Mouse (Mus musculus) thymus, adult 2 months (tissue): ENCODE results near the gene Ppp1r14a. TPM values are rescaled to one million over a fixed set of nuclear protein-coding genes. Genes with fewer than 3 reads are reported as not detected.
A peak's percentile ranks its signal among the peaks of the same experiment; 100 is the strongest.

Experiments
- DNase-seq: peaks from one replicate; pipeline ENCODE4 v3.0.0; 2021
- H3K27ac ChIP-seq: fragments of 200-500 bp; 2 replicates; pipeline ENCODE4 v1.5.1; 2012; ENCODE audit warnings: low read length, control low read depth; ENCODE audit not compliant: control insufficient read depth, insufficient read depth
- H3K27me3 ChIP-seq: fragments of 200-500 bp; 2 replicates; pipeline ENCODE4 v1.6.1; 2012; ENCODE audit warnings: mild to moderate bottlenecking, low read length, moderate library complexity, mixed read lengths; ENCODE audit not compliant: control insufficient read depth, insufficient read depth
- H3K36me3 ChIP-seq: fragments of 200-500 bp; 2 replicates; pipeline ENCODE4 v1.6.1; 2012; ENCODE audit warnings: mild to moderate bottlenecking, low read length, moderate library complexity; ENCODE audit not compliant: control insufficient read depth, insufficient read depth
- H3K4me1 ChIP-seq: fragments of 200-500 bp; replicated peaks from 2 replicates; pipeline ENCODE4 v1.6.1; 2012; ENCODE audit warnings: low read length; ENCODE audit not compliant: control insufficient read depth, insufficient read depth
- H3K4me3 ChIP-seq: fragments of 200-500 bp; 2 replicates; pipeline ENCODE4 v1.5.1; 2012; ENCODE audit warnings: mild to moderate bottlenecking, low read length, control low read depth, moderate library complexity; ENCODE audit not compliant: control insufficient read depth, insufficient read depth
- CTCF ChIP-seq: fragments of 200-500 bp; IDR thresholded peaks from 2 replicates; pipeline ENCODE4 v1.5.1; 2012; ENCODE audit warnings: mild to moderate bottlenecking, control low read depth, low read length, moderate library complexity, borderline replicate concordance; ENCODE audit not compliant: control insufficient read depth, poor library complexity, insufficient read depth; ENCODE audit errors: extremely low read depth
- POLR2A ChIP-seq: fragments of 200-500 bp; IDR thresholded peaks from 2 replicates; pipeline ENCODE4 v1.6.1; 2012; ENCODE audit warnings: mild to moderate bottlenecking, low read length, control low read depth, moderate library complexity; ENCODE audit not compliant: control insufficient read depth, poor library complexity, insufficient read depth; ENCODE audit errors: extremely low read depth
- WGBS: fragments of 180-500 bp; shearing (Covaris S2); methylation state at CpG from one replicate; pipeline ENCODE4 v1.1.7; 2018; 5-methylcytosine and 5-hydroxymethylcytosine counted together
- polyA plus RNA-seq: library from polyadenylated mRNA; depleted of rRNA; stranded (reverse); fragments of >200 nt; gene quantifications from 2 replicates; pipeline ENCODE4 v1.2.3, GENCODE M21; 2012

Ppp1r14a gene
- polyA plus RNA-seq, 1 experiment = 5.8 TPM

DNA sequence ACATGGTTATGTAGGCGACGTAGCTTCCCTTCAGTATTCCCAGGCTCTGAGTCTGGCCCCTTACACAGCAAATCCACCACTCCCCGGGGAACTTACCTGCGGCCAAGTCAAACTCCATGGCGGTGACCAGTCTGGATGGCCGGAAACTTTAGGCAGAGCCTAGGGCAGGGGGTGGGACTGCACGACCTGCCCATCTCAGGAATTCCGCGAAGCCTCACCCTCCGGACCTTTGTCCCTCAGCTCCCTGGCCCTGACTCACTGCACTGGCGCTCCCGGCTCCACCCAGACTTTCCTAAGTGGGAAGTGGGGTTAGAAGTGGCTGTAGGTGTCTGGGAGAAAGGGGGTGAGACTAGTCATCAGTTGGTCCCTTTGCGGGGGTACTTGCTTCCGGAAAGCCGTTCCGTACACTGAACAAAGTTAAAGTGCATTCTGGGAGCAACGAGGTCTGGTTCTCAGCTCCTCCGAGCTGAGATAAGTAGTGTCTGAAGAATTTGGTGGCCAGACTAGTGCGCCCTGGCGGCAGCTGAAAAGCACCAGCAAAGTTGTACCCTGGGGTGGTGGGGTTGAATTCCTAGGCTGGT lies 40.8 kb upstream of the Ppp1r14a start, which contains the start of gene 2200002D01Rik:
Gene 2200002D01Rik, minus strand, starts transcription at position 206 of the 581 bp plus-strand sequence.
- Histone ChIP-seq H3K4me1 (peaks cover 42% of the 10 kb centered on the region), H3K4me3 (peak within 1 kb of the TSS; percentile 46), H3K36me3 (no peaks in the 10 kb centered on the region), H3K27ac (peak within 1 kb of the TSS; percentile 28; the same call in 1 of the 2 replicates), H3K27me3 (no peaks in the 10 kb centered on the region)
- 54% methylated on average over 20 of the region's 20 CpGs for WGBS
- TF ChIP-seq CTCF (no peak), POLR2A (0 out of 2 replicates have a peak, but pooled peaks have one; percentile 30)
- peak; percentile 50 for DNase-seq

DNA sequence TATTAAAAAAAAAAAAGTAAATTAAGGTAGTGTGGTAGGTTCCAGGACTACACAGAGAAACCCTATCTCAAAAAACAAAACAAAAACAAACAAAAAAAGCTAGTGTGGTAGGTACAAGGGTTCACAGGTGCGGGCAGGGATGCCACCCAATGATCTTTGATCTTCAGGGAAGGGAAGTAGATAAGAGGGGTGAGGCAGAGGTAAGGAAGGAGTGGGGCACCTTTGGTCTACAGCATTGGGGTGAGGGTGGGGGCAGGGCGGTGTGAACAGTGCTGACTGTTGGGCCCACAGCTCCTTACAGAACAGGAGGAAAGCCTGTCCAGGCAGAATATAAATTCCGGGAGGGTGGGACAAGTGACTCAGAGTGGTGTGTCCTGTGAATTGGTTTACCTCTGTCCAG lies 37.9 kb upstream of the Ppp1r14a start:
- peak; percentile 63 for DNase-seq
- Histone ChIP-seq H3K27me3 (no peaks in the 10 kb centered on the region), H3K36me3 (peaks cover 13% of the 10 kb centered on the region), H3K27ac (peak overlapping the region; percentile 28; the same call in 1 of the 2 replicates), H3K4me3 (no peak overlapping the region), H3K4me1 (peaks cover 46% of the 10 kb centered on the region)
- 25% methylated on average over 3 of the region's 3 CpGs for WGBS
- TF ChIP-seq CTCF (no peak), POLR2A (no peak)

DNA sequence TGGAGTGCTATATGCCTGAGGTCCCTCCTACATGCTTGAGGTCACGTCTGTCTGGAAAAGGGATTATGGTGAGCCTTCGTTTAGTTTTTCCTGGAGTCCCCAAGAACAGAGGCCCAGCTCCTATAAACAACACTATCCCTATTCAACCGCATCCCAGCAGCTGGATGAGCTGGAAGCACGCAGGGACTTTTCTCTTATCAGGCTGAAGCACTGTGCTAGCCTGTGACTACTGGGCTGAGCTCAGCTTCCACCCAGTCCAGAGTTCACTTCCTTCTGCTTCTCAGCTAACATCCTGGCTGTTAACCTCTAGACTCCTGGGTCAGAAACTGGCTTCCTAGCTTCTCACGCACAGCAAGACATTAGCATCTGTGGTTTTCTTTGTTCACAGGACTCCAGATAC lies 35.3 kb upstream of the Ppp1r14a start:
- no peak for DNase-seq
- 77% methylated on average over 5 of the region's 5 CpGs for WGBS
- H3K4me1 ChIP-seq = peaks cover 33% of the 10 kb centered on the region

DNA sequence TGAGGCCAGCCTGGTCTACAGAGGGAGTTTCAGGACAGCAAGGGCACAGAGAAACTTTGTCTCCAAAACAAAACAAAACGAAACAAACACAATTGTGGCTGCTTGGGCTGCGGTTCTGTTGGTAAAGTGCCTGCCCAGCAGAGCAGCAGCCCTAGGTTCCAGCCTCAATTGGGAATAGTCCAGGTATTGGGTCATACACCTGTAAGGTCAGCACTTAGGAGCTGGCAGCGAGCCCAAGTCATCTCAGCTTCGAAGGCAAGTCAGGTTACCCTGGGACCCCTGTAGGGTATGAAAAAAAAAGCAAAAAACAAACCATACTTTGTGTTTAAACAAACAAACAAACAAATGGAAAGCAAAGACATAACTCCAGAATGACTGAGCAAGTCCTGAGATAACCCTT lies 33.2 kb upstream of the Ppp1r14a start:
- Histone ChIP-seq H3K36me3 (peaks cover 51% of the 10 kb centered on the region), H3K27ac (no peak overlapping the region), H3K4me1 (peaks cover 35% of the 10 kb centered on the region), H3K27me3 (no peaks in the 10 kb centered on the region), H3K4me3 (no peak overlapping the region)
- 97% methylated on average over 4 of the region's 4 CpGs for WGBS
- TF ChIP-seq CTCF = no peak
- TF ChIP-seq POLR2A = no peak
- no peak for DNase-seq

More for the DNA sequence above, 35.3 kb upstream of the Ppp1r14a start:
- H3K36me3 ChIP-seq = peaks cover 40% of the 10 kb centered on the region
- H3K27me3 ChIP-seq = no peaks in the 10 kb centered on the region
- TF ChIP-seq CTCF = no peak
- no peak for TF ChIP-seq POLR2A
- H3K27ac ChIP-seq = no peak overlapping the region
- H3K4me3 ChIP-seq = no peak overlapping the region

DNA sequence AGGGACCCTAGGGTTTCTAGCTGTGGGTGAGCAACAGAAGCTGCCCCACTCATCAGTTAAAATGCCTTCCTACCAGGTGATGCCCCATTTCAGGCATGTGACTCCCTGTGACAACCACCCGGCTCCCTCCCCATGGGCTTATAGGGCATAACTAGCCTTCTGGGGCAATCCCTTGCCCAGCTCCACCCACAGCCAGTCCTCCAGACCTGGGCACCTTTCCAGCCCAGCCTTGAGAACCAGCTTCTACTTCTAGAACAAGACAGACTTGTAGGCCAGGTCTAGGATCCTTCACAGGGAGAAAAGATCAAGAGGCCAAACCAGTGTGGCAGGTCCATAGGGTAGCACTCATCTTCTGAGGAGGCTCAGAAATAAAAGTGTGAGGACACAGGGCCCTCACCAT lies 31.7 kb upstream of the Ppp1r14a start:
- peaks cover 51% of the 10 kb centered on the region for H3K36me3 ChIP-seq
- no peaks in the 10 kb centered on the region for H3K27me3 ChIP-seq
- no peak overlapping the region for H3K4me3 ChIP-seq
- no peak for DNase-seq
- no peak for TF ChIP-seq CTCF
- TF ChIP-seq POLR2A = no peak
- 100% methylated on average over 1 of the region's 1 CpGs for WGBS
- peaks cover 31% of the 10 kb centered on the region for H3K4me1 ChIP-seq
- H3K27ac ChIP-seq = no peak overlapping the region

DNA sequence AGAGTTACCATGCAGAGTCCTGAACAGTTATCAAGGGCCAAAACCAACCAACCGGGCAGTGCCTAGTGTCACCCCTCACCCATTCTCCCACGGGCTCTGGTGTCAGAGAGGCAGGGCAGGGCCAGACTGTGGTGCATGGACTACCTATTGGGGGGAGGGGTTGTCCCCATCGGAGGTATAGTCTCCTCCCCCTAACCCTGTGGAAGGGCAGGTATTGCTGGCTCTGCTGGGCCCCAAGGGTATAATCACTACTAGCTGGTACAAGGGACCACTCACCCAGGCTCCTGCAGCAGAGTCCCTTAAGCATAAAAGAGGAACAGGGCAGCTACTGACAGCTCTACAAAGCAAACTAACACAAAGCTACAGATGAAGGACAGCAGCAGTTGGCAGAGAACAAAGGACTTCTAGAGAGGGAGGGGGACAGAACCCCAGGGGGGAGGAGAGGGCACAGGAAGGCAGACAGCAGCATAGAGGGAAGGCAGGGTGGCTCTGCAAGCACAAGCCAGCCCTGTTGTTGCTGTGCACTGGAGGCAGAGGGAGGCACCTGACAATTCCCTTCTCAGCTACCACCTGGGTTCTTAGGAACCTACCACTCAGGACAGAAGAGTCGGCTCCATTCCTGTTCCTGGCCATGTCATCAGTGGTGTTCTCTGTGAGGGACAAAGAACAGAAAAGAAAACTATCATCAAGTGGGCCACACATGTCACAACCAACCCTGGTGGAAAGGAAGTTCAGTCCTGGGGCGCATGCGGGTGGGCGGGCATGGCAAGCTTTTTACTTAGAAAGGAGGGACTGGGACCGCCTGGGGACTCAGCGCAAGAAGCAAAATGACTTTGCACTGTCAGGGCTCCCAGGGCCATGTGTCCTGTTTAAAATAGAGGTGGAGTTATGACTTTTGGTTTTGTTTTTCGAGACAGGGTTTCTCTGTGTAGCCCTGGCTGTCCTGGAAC lies 29.1 kb upstream of the Ppp1r14a start:
- H3K27ac ChIP-seq = peak overlapping the region; percentile 63
- no peak overlapping the region for H3K4me3 ChIP-seq
- H3K27me3 ChIP-seq = no peaks in the 10 kb centered on the region
- TF ChIP-seq POLR2A (no peak), CTCF (no peak)
- H3K36me3 ChIP-seq = peaks cover 48% of the 10 kb centered on the region
- WGBS = 63% methylated on average over 10 of the region's 10 CpGs
- peak; percentile 52 for DNase-seq
- peaks cover 24% of the 10 kb centered on the region for H3K4me1 ChIP-seq
